Mouse (Mus musculus) small intestine, adult 2 months (tissue): ENCODE results near the gene Rreb1. TPM values are rescaled to one million over a fixed set of nuclear protein-coding genes. Genes with fewer than 3 reads are reported as not detected.
A peak's percentile ranks its signal among the peaks of the same experiment; 100 is the strongest.

Experiments
- H3K27ac ChIP-seq: fragments of 200-500 bp; 2 replicates; pipeline ENCODE4 v1.5.1; 2012; ENCODE audit warnings: low read depth, low read length, control low read depth, inconsistent platforms; ENCODE audit not compliant: insufficient read depth
- H3K27me3 ChIP-seq: fragments of 200-500 bp; 2 replicates; pipeline ENCODE4 v1.6.1; 2012; ENCODE audit warnings: mild to moderate bottlenecking, moderate library complexity, low read length, inconsistent platforms; ENCODE audit not compliant: control insufficient read depth, insufficient read depth
- H3K36me3 ChIP-seq: fragments of 200-500 bp; 2 replicates; pipeline ENCODE4 v1.6.1; 2012; ENCODE audit warnings: mild to moderate bottlenecking, low read length, control low read depth, inconsistent platforms; ENCODE audit not compliant: control insufficient read depth, insufficient read depth
- H3K4me1 ChIP-seq: fragments of 200-500 bp; 2 replicates; pipeline ENCODE4 v1.6.1; 2012; ENCODE audit warnings: low read length, inconsistent platforms, mixed read lengths; ENCODE audit not compliant: control insufficient read depth, insufficient read depth, insufficient read length
- H3K4me3 ChIP-seq: fragments of 200-500 bp; 2 replicates; pipeline ENCODE4 v1.5.1; 2012; ENCODE audit warnings: low read depth, mild to moderate bottlenecking, control low read depth, inconsistent platforms, low read length, moderate library complexity
- CTCF ChIP-seq: fragments of 200-500 bp; IDR thresholded peaks from 2 replicates; pipeline ENCODE4 v1.5.1; 2012; ENCODE audit warnings: low read depth, mild to moderate bottlenecking, control low read depth, inconsistent platforms, low read length, moderate library complexity, mixed read lengths; ENCODE audit not compliant: insufficient replicate concordance, insufficient read length; ENCODE audit errors: extremely low read depth
- POLR2A ChIP-seq: fragments of 200-500 bp; IDR thresholded peaks from 2 replicates; pipeline ENCODE4 v1.6.1; 2012; ENCODE audit warnings: low read depth, mild to moderate bottlenecking, control low read depth, inconsistent platforms, low read length, moderate library complexity
- whole genome bisulfite sequencing: fragments of 180-500 bp; shearing (Covaris S2); methylation state at CpG from one replicate; pipeline ENCODE4 v1.1.7; 2018; 5-methylcytosine and 5-hydroxymethylcytosine counted together
- polyA plus RNA-seq: library from polyadenylated mRNA; depleted of rRNA; stranded (reverse); fragments of >200 nt; gene quantifications from 2 replicates; pipeline ENCODE4 v1.2.3, GENCODE M21; 2012

Rreb1 gene
- polyA plus RNA-seq, 1 experiment, result 28.2 TPM

- Histone ChIP-seq H3K27me3 (no peaks in the 10 kb centered on the region), H3K27ac (no peak overlapping the region), H3K36me3 (no peaks in the 10 kb centered on the region), H3K4me3 (no peak overlapping the region), H3K4me1 (peaks cover 15% of the 10 kb centered on the region)
- 84% methylated on average over 2 of the region's 2 CpGs for WGBS
- no peak for TF ChIP-seq CTCF
Observed at GRCm38 (mm10) chr13:37781557-37781956, 3.4 kb downstream of the Rreb1 start.

- H3K27ac ChIP-seq, result no peak overlapping the region
- no peaks in the 10 kb centered on the region for H3K27me3 ChIP-seq
- TF ChIP-seq CTCF (no peak), POLR2A (no peak)
- 72% methylated on average over 6 of the region's 6 CpGs for WGBS
- H3K36me3 ChIP-seq, result no peaks in the 10 kb centered on the region
- H3K4me3 ChIP-seq, result no peak overlapping the region
- peaks cover 15% of the 10 kb centered on the region for H3K4me1 ChIP-seq
Observed at GRCm38 (mm10) chr13:37782144-37782543, 3.9 kb downstream of the Rreb1 start.

- no peaks in the 10 kb centered on the region for H3K36me3 ChIP-seq
- WGBS, result 90% methylated on average over 6 of the region's 6 CpGs
- H3K4me1 ChIP-seq, result peaks cover 3% of the 10 kb centered on the region
- TF ChIP-seq CTCF (no peak), POLR2A (no peak)
- no peak overlapping the region for H3K27ac ChIP-seq
- H3K4me3 ChIP-seq, result no peak overlapping the region
- no peaks in the 10 kb centered on the region for H3K27me3 ChIP-seq
Observed at GRCm38 (mm10) chr13:37783676-37784075, 5.5 kb downstream of the Rreb1 start.

GRCm38 (mm10) chr13:37784226-37784625 is 6.0 kb downstream of the Rreb1 start:
- Histone ChIP-seq H3K4me1 (no peaks in the 10 kb centered on the region), H3K4me3 (no peak overlapping the region), H3K36me3 (no peaks in the 10 kb centered on the region), H3K27me3 (no peaks in the 10 kb centered on the region), H3K27ac (no peak overlapping the region)
- 50% methylated on average over 7 of the region's 7 CpGs for WGBS
- TF ChIP-seq CTCF (no peak), POLR2A (no peak)

- WGBS, result 65% methylated on average over 11 of the region's 11 CpGs
- no peaks in the 10 kb centered on the region for H3K4me1 ChIP-seq
- TF ChIP-seq CTCF, result no peak
- no peak for TF ChIP-seq POLR2A
- no peaks in the 10 kb centered on the region for H3K36me3 ChIP-seq
- no peak overlapping the region for H3K4me3 ChIP-seq
- H3K27me3 ChIP-seq, result no peaks in the 10 kb centered on the region
- H3K27ac ChIP-seq, result no peak overlapping the region
Observed at GRCm38 (mm10) chr13:37792739-37793336, 14.6 kb downstream of the Rreb1 start.

GRCm38 (mm10) chr13:37798811-37799210 is 20.6 kb downstream of the Rreb1 start:
- 43% methylated on average over 8 of the region's 8 CpGs for WGBS
- Histone ChIP-seq H3K27me3 (no peaks in the 10 kb centered on the region), H3K27ac (no peak overlapping the region), H3K36me3 (no peaks in the 10 kb centered on the region), H3K4me1 (peaks cover 27% of the 10 kb centered on the region), H3K4me3 (no peak overlapping the region)
- TF ChIP-seq POLR2A, result no peak
- TF ChIP-seq CTCF, result no peak

- H3K27ac ChIP-seq, result no peak overlapping the region
- H3K36me3 ChIP-seq, result no peaks in the 10 kb centered on the region
- H3K4me3 ChIP-seq, result peak overlapping the region; percentile 38; the same call in 1 of the 2 replicates
- no peaks in the 10 kb centered on the region for H3K27me3 ChIP-seq
- peaks cover 27% of the 10 kb centered on the region for H3K4me1 ChIP-seq
- 31% methylated on average over 9 of the region's 9 CpGs for WGBS
- TF ChIP-seq POLR2A, result no peak
- no peak for TF ChIP-seq CTCF
Observed at GRCm38 (mm10) chr13:37799413-37799812, 21.2 kb downstream of the Rreb1 start.
